Mouse (Mus musculus) G1E (cell line): ENCODE results near the gene Dpy30. TPM values are rescaled to one million over a fixed set of nuclear protein-coding genes. Genes with fewer than 3 reads are reported as not detected.

Experiments used
- ATAC-seq: 2 replicates; pipeline ENCODE4 v1.8.0; 2016; ENCODE audit warnings: mild to moderate bottlenecking; ENCODE audit not compliant: insufficient number of reproducible peaks, poor library complexity, low FRiP score, severe bottlenecking; ENCODE audit errors: extremely low read depth
- DNase-seq: peaks from one replicate; pipeline ENCODE4 v3.0.0; 2012; ENCODE audit warnings: low spot score
- H3K27me3 ChIP-seq: 2 replicates; pipeline ENCODE4 v1.6.1; 2012; ENCODE audit warnings: mild to moderate bottlenecking, low read length, inconsistent platforms; ENCODE audit not compliant: insufficient read depth
- H3K36me3 ChIP-seq: replicated peaks from 2 replicates; pipeline ENCODE3; 2012; ENCODE audit warnings: mild to moderate bottlenecking, inconsistent platforms
- H3K4me1 ChIP-seq: 2 replicates; pipeline ENCODE4 v1.6.1; 2012; ENCODE audit warnings: low read depth, low read length, inconsistent platforms, mixed read lengths; ENCODE audit not compliant: insufficient read depth
- H3K4me3 ChIP-seq: 2 replicates; pipeline ENCODE4 v1.5.1; 2012; ENCODE audit warnings: low read depth, mild to moderate bottlenecking, inconsistent platforms, low read length, moderate library complexity, mixed read lengths
- H3K9me3 ChIP-seq: replicated peaks from 2 replicates; pipeline ENCODE4 v1.6.1; 2012; ENCODE audit warnings: inconsistent platforms
- CTCF ChIP-seq: IDR thresholded peaks from 2 replicates; pipeline ENCODE4 v1.5.1; 2012; ENCODE audit warnings: low read depth, low read length, inconsistent platforms, mixed read lengths
- GATA1 ChIP-seq: IDR thresholded peaks from 2 replicates; pipeline ENCODE4 v1.6.1; 2012; ENCODE audit warnings: borderline replicate concordance, low read length, inconsistent platforms, mixed read lengths
- POLR2AphosphoS5 ChIP-seq: IDR thresholded peaks from 2 replicates; pipeline ENCODE4 v1.6.1; 2012; ENCODE audit warnings: low read depth, low read length, inconsistent platforms; ENCODE audit not compliant: insufficient replicate concordance
- TAL1 ChIP-seq: conservative IDR thresholded peaks from 2 replicates; pipeline ENCODE4 v1.6.1; 2012; ENCODE audit warnings: low read depth, low read length, inconsistent platforms, mixed read lengths
- polyA plus RNA-seq: library from polyadenylated mRNA; stranded (reverse); fragments of >175 nt; gene quantifications from 2 replicates; pipeline ENCODE4 v1.2.3, GENCODE M21; 2012
- total RNA-seq, 2 experiments: library from RNA; stranded (forward) in 1 of 2; stranded (reverse) in 1 of 2; fragments of 200-1000 nt in 1 of 2; fragments of >200 nt in 1 of 2; fragmentation: Nextera tagmentation in 1 of 2; gene quantifications; 2 replicates each; pipeline ENCODE4 v1.2.3; 2014 to 2017

Dpy30 gene
- total and polyA plus RNA-seq, 3 experiments, result 76.2 to 130 (median 106) TPM

- peaks cover 41% of the 10 kb centered on the region for H3K36me3 ChIP-seq
- no peaks in the 10 kb centered on the region for H3K9me3 ChIP-seq
- peaks cover 50% of the 10 kb centered on the region for H3K4me1 ChIP-seq
- DNase-seq (no peak), ATAC-seq (no peak)
- H3K27me3 ChIP-seq, result no peaks in the 10 kb centered on the region
- no peak overlapping the region for H3K4me3 ChIP-seq
- TF ChIP-seq POLR2AphosphoS5 (no peak), TAL1 (no peak), GATA1 (no peak), CTCF (no peak)
These were observed 61.3 kb downstream of the Dpy30 start for GRCm38 (mm10) chr17:74262415-74262814.

Other genes with a start within 250 kb of the Dpy30 start
- 88.7 and 110 TPM in 2 replicates for gene Memo1, start 28.4 kb downstream of the Dpy30 start, total RNA-seq (2014; fragmentation: Nextera tagmentation)
- gene Memo1, start 28.4 kb downstream of the Dpy30 start, total RNA-seq (2017), result 194 and 216 TPM in 2 replicates
- gene Memo1, start 28.4 kb downstream of the Dpy30 start, polyA plus RNA-seq, result 61.6 and 76.8 TPM in 2 replicates
- gene Spast, start 15.0 kb upstream of the Dpy30 start, total RNA-seq (2014; fragmentation: Nextera tagmentation), result 31.2 and 31.6 TPM in 2 replicates
- gene Spast, start 15.0 kb upstream of the Dpy30 start, total RNA-seq (2017), result 33.9 and 41.2 TPM in 2 replicates
- gene Spast, start 15.0 kb upstream of the Dpy30 start, polyA plus RNA-seq, result 7.9 and 10.4 TPM in 2 replicates
- gene Slc30a6, start 71.7 kb upstream of the Dpy30 start, total RNA-seq (2014; fragmentation: Nextera tagmentation), result 48.2 and 50.7 TPM in 2 replicates
- gene Slc30a6, start 71.7 kb upstream of the Dpy30 start, total RNA-seq (2017), result 15.4 and 17.0 TPM in 2 replicates
- gene Slc30a6, start 71.7 kb upstream of the Dpy30 start, polyA plus RNA-seq, result 0.99 and 1.2 TPM in 2 replicates
- 0.45 and 0.92 TPM in 2 replicates for gene Nlrc4, start 135.2 kb upstream of the Dpy30 start, total RNA-seq (2014; fragmentation: Nextera tagmentation)
- gene Nlrc4, start 135.2 kb upstream of the Dpy30 start, total RNA-seq (2017), result 0.93 and 1.3 TPM in 2 replicates
- gene Nlrc4, start 135.2 kb upstream of the Dpy30 start, polyA plus RNA-seq, result 0.03 TPM in 1 of 2 replicates, not detected in the other
- gene Yipf4, start 165.5 kb upstream of the Dpy30 start, total RNA-seq (2014; fragmentation: Nextera tagmentation), result 40.2 and 40.5 TPM in 2 replicates
- gene Yipf4, start 165.5 kb upstream of the Dpy30 start, total RNA-seq (2017), result 32.9 and 49.6 TPM in 2 replicates
- gene Yipf4, start 165.5 kb upstream of the Dpy30 start, polyA plus RNA-seq, result 9.7 and 17.1 TPM in 2 replicates
- gene Birc6, start 204.4 kb upstream of the Dpy30 start, total RNA-seq (2014; fragmentation: Nextera tagmentation), result 266 and 279 TPM in 2 replicates
- 133 and 151 TPM in 2 replicates for gene Birc6, start 204.4 kb upstream of the Dpy30 start, total RNA-seq (2017)
- gene Birc6, start 204.4 kb upstream of the Dpy30 start, polyA plus RNA-seq, result 25.0 and 33.4 TPM in 2 replicates